Mouse (Mus musculus) limb, embryonic 12.5 days (tissue): ENCODE results near the gene Anxa5. TPM values are rescaled to one million over a fixed set of nuclear protein-coding genes. Genes with fewer than 3 reads are reported as not detected.
A peak's percentile ranks its signal among the peaks of the same experiment; 100 is the strongest.

Experiments
- ATAC-seq: fragments of 200-750 bp; cut with Nextera tagmentation; 2 replicates; pipeline ENCODE4 v1.8.0; 2017; ENCODE audit warnings: low read depth, moderate TSS enrichment; ENCODE audit not compliant: insufficient number of reproducible peaks, insufficient read depth, low FRiP score, low TSS enrichment
- H3K27ac ChIP-seq: fragments of 300-500 bp; sonication (generic); 2 replicates; pipeline ENCODE4 v1.5.1; 2016; ENCODE audit warnings: mild to moderate bottlenecking, moderate library complexity
- H3K27me3 ChIP-seq: fragments of 300-500 bp; sonication (generic); 2 replicates; pipeline ENCODE4 v1.6.1; 2016; ENCODE audit warnings: mild to moderate bottlenecking, moderate library complexity
- H3K36me3 ChIP-seq: fragments of 300-500 bp; sonication (generic); 2 replicates; pipeline ENCODE4 v1.6.1; 2016; ENCODE audit warnings: mild to moderate bottlenecking, moderate library complexity
- H3K4me1 ChIP-seq: fragments of 300-500 bp; sonication (generic); replicated peaks from 2 replicates; pipeline ENCODE4 v1.6.1; 2016
- H3K4me2 ChIP-seq: fragments of 300-500 bp; sonication (generic); 2 replicates; pipeline ENCODE4 v1.6.1; 2016; ENCODE audit warnings: mild to moderate bottlenecking, moderate library complexity
- H3K4me3 ChIP-seq: fragments of 300-500 bp; sonication (generic); replicated peaks from 2 replicates; pipeline ENCODE4 v1.5.1; 2016; ENCODE audit warnings: mild to moderate bottlenecking
- H3K9ac ChIP-seq: fragments of 300-500 bp; sonication (generic); replicated peaks from 2 replicates; pipeline ENCODE4 v1.6.1; 2016; ENCODE audit warnings: mild to moderate bottlenecking, moderate library complexity
- H3K9me3 ChIP-seq: fragments of 300-500 bp; sonication (generic); 2 replicates; pipeline ENCODE4 v1.6.1; 2016; ENCODE audit warnings: mild to moderate bottlenecking, moderate library complexity
- WGBS: fragments of 180-500 bp; shearing (Covaris S2); methylation state at CpG from one replicate; pipeline ENCODE4 v1.1.7; 2016; 5-methylcytosine and 5-hydroxymethylcytosine counted together
- polyA plus RNA-seq: library from polyadenylated mRNA; unstranded; fragments of >200 nt; fragmentation: Nextera tagmentation; extraction: Ambion mirVana; gene quantifications from 2 replicates; pipeline ENCODE4 v1.2.1, GENCODE M21; 2016

Gene Anxa5
- polyA plus RNA-seq: 139 and 162 TPM in 2 replicates

DNA sequence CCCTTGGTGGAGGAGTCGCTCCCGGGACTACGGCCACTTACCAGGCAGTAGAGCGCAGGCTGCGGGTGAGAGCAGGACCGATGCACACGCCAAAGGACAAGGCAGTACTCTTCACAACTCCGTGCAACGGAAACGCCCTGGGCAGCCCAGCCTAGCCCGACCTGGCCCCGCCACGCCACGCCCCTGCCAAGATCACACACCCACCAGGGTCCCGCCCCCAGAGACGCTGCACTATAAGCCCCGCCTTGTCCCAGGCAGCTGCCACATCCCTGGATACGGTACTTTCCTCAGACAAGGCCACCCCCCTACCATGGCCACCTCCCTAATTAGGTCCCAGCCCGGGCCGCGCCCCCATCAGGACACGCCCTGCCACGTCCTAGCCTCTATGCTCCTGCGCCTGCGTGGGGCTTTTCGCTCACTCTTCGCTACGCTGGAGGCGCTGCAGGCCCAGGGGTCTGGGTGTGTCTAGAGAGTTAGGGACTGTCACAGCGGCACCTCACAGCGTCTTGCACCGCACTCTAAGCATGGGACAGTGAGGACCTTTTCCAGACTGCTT lies at the start of gene Anxa5, which contains the start of gene 1810062G17Rik:
Gene Anxa5 (minus strand): TSS at position 363 of the 556 bp plus-strand sequence.
Gene 1810062G17Rik (plus strand): TSS at position 406 of the 556 bp plus-strand sequence.
- Histone ChIP-seq H3K9ac (peak within 1 kb of the TSS; percentile 69), H3K9me3 (no peaks in the 10 kb centered on the region), H3K36me3 (no peaks in the 10 kb centered on the region), H3K4me1 (peaks cover 12% of the 10 kb centered on the region), H3K27me3 (no peaks in the 10 kb centered on the region), H3K27ac (peak within 1 kb of the TSS; percentile 81), H3K4me3 (peak within 1 kb of the TSS; percentile 68), H3K4me2 (peak within 1 kb of the TSS; percentile 84)
- under 1% methylated on average over 32 of the region's 32 CpGs for WGBS
- ATAC-seq: peak; percentile 99

DNA sequence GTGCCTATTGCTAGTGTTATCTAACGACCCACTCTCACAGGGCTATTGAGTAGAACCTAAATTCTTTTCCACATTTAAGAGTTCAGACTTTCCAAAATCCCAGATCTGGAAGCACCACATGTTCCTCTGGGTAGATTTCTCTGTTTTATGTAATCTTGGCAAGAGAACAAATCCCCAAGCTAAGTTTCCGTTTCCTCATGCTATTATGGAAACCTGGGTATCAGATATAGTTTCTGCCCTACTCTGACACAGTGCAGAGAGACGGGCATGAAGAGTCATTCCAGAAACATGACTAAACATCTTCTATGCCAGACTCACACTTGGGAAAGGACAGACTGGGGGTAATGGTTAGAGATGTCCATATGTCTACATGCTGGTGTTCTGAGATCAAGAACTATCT lies 48.8 kb upstream of the Anxa5 start:
- 78% methylated on average over 3 of the region's 3 CpGs for WGBS
- Histone ChIP-seq H3K4me2 (no peak overlapping the region), H3K4me1 (peaks cover 10% of the 10 kb centered on the region), H3K4me3 (no peak overlapping the region), H3K36me3 (no peaks in the 10 kb centered on the region), H3K27me3 (peaks cover 38% of the 10 kb centered on the region), H3K27ac (no peak overlapping the region), H3K9me3 (no peaks in the 10 kb centered on the region), H3K9ac (no peak overlapping the region)
- no peak for ATAC-seq

- H3K36me3 ChIP-seq: no peaks in the 10 kb centered on the region
- H3K4me1 ChIP-seq: peaks cover 10% of the 10 kb centered on the region
- no peaks in the 10 kb centered on the region for H3K9me3 ChIP-seq
- H3K27ac ChIP-seq: no peak overlapping the region
- no peak overlapping the region for H3K4me3 ChIP-seq
- no peak for ATAC-seq
- H3K27me3 ChIP-seq: peaks cover 43% of the 10 kb centered on the region
- no peak overlapping the region for H3K9ac ChIP-seq
- 7% methylated on average over 4 of the region's 4 CpGs for WGBS
- no peak overlapping the region for H3K4me2 ChIP-seq
These were observed 46.4 kb upstream of the Anxa5 start for GRCm38 (mm10) chr3:36522137-36522536.

- Histone ChIP-seq H3K9ac (peak within 1 kb of the TSS; percentile 51), H3K4me1 (peaks cover 10% of the 10 kb centered on the region), H3K27me3 (peaks cover 46% of the 10 kb centered on the region), H3K4me3 (peak within 1 kb of the TSS; percentile 48), H3K9me3 (no peaks in the 10 kb centered on the region), H3K4me2 (peak within 1 kb of the TSS; percentile 91), H3K36me3 (no peaks in the 10 kb centered on the region), H3K27ac (no peak within 1 kb of the TSS)
- under 1% methylated on average over 51 of the region's 51 CpGs for WGBS
- ATAC-seq: peak; percentile 42; the same call in 1 of the 2 replicates
These were observed 45.7 kb upstream of the Anxa5 start, which contains the start of gene Gm11549 for GRCm38 (mm10) chr3:36521073-36522060. Gene Gm11549, minus strand, starts transcription at chr3:36521813.

DNA sequence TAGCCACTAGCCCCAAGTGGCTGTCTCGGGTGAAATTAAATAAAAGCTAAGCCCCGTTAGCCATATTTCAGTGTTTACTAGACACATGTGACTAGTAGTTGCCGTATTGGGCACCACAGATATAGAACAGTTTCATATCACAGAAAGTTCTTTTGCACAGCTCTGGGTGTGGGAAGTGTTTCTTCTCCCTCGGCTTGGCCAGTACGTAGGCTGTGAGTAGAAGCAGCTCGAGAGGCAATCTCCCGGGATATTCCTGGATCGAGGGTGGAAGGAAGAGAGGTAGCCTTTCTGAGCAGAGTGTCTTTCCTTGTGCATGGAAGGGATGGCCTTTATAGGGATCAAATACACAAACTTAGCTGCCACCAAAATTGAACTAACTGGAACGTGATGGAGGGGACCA lies 40.5 kb upstream of the Anxa5 start:
- Histone ChIP-seq H3K4me1 (peaks cover 4% of the 10 kb centered on the region), H3K27ac (no peak overlapping the region), H3K4me2 (no peak overlapping the region), H3K4me3 (no peak overlapping the region), H3K9me3 (no peaks in the 10 kb centered on the region), H3K36me3 (no peaks in the 10 kb centered on the region), H3K27me3 (peaks cover 24% of the 10 kb centered on the region), H3K9ac (no peak overlapping the region)
- no peak for ATAC-seq
- 88% methylated on average over 9 of the region's 9 CpGs for WGBS

DNA sequence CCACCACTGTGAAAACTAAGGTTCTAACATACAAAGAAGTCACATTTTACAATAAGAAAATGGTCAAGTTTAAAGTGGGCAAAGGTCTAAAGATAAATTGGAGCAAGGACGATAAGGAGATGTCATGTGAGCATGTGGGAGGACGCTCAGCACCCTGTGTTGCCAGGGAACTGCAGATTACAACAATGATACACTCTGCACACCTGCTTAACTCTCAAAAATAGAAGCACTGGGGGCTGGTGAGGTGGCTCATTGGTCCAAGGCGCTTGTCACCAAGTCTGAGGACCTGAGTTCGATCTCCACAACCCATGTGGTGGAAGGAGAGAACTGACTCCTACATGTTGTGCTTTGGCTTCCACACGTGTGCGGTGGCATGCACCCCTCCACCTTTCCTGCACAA lies 35.8 kb upstream of the Anxa5 start:
- H3K27me3 ChIP-seq: 0 out of 2 replicates have a peak, but pooled peaks cover under 1% of the 10 kb centered on the region
- H3K9me3 ChIP-seq: no peaks in the 10 kb centered on the region
- no peaks in the 10 kb centered on the region for H3K4me1 ChIP-seq
- no peak overlapping the region for H3K4me3 ChIP-seq
- H3K36me3 ChIP-seq: no peaks in the 10 kb centered on the region
- H3K9ac ChIP-seq: no peak overlapping the region
- H3K4me2 ChIP-seq: no peak overlapping the region
- WGBS: 89% methylated on average over 6 of the region's 6 CpGs
- ATAC-seq: no peak
- no peak overlapping the region for H3K27ac ChIP-seq

DNA sequence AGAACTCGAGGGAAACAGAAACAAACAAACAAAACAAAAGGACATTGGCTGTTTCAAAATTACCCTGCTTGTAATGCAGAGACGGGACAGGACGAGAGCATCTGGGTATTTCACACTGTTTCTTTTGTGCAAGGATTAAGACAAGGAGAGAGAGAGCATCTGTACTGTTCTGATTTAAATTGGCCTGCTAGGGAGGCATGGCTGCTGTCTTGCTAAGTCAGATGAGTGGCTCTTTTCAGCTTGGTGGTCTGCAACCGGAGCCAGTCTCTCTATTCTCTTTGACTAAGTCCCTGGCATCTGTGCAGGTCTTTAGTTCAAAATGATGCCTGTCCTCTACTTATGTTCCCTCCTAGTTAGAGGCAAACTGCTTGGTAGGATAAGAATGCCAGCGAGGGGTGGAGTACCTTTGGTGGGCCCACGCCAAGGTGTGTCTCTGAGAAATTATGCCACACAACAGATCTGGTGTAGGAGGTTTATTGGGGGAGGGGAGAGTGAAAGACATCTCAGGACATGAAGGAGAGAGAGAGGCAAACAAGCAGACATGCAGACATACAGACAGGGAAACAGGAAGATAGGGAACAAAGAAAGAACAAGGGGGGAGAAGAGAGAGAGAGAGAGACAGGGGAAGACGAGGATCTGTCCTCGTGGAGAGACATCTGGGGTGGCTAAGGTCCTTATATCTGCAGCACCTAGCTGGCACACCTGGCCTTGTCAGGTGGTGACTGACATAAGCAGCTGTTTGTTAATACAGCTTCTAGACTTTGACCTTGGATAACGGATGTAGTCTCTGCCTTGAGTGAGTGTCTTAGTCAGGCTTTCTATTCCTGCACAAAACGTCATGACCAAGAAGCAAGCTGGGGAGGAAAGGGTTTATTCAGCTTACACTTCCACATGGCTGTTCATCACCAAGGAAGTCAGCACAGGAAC lies 30.4 kb upstream of the Anxa5 start:
- H3K27me3 ChIP-seq: no peaks in the 10 kb centered on the region
- H3K9me3 ChIP-seq: no peaks in the 10 kb centered on the region
- no peak overlapping the region for H3K4me3 ChIP-seq
- H3K36me3 ChIP-seq: no peaks in the 10 kb centered on the region
- H3K9ac ChIP-seq: no peak overlapping the region
- ATAC-seq: no peak
- H3K4me1 ChIP-seq: no peaks in the 10 kb centered on the region
- H3K27ac ChIP-seq: no peak overlapping the region
- WGBS: 73% methylated on average over 10 of the region's 10 CpGs
- H3K4me2 ChIP-seq: no peak overlapping the region

DNA sequence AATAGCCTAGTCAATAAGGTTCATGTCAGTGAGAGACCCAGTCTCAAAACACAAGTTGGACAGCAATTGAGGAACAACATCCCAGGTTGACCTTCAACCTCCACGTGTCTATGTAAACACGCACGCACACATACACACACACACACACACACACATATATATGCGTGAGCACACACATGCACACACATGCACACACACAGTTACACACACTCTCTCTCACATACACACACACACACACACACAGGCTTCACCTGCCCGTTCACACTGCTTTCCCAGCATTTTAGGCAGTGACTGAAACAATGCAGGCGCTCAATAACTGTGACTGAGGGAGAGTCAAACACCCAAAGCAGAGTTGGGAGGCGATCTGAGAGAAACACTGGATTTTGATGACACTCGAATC lies 29.6 kb upstream of the Anxa5 start:
- H3K27ac ChIP-seq: no peak overlapping the region
- H3K36me3 ChIP-seq: no peaks in the 10 kb centered on the region
- H3K4me1 ChIP-seq: no peaks in the 10 kb centered on the region
- no peak overlapping the region for H3K4me2 ChIP-seq
- H3K9me3 ChIP-seq: no peaks in the 10 kb centered on the region
- 88% methylated on average over 8 of the region's 8 CpGs for WGBS
- no peak overlapping the region for H3K4me3 ChIP-seq
- no peak for ATAC-seq
- H3K9ac ChIP-seq: no peak overlapping the region
- H3K27me3 ChIP-seq: no peaks in the 10 kb centered on the region

- Histone ChIP-seq H3K36me3 (no peaks in the 10 kb centered on the region), H3K27ac (no peak overlapping the region), H3K4me3 (no peak overlapping the region), H3K4me2 (no peak overlapping the region), H3K4me1 (no peaks in the 10 kb centered on the region), H3K27me3 (no peaks in the 10 kb centered on the region), H3K9me3 (no peaks in the 10 kb centered on the region), H3K9ac (no peak overlapping the region)
- ATAC-seq: no peak
- WGBS: 77% methylated on average over 7 of the region's 7 CpGs
These were observed 25.9 kb upstream of the Anxa5 start for GRCm38 (mm10) chr3:36501546-36501945.

GRCm38 (mm10) chr3:36500976-36501375 lies 25.3 kb upstream of the Anxa5 start:
- 85% methylated on average over 8 of the region's 8 CpGs for WGBS
- no peak overlapping the region for H3K4me3 ChIP-seq
- H3K36me3 ChIP-seq: no peaks in the 10 kb centered on the region
- H3K9me3 ChIP-seq: no peaks in the 10 kb centered on the region
- 0 out of 2 replicates have a peak, but pooled peaks cover 2% of the 10 kb centered on the region for H3K27me3 ChIP-seq
- H3K4me1 ChIP-seq: no peaks in the 10 kb centered on the region
- H3K4me2 ChIP-seq: no peak overlapping the region
- no peak overlapping the region for H3K9ac ChIP-seq
- ATAC-seq: no peak
- H3K27ac ChIP-seq: no peak overlapping the region
